Mouse (Mus musculus): ENCODE measurements around the gene Cdc5l. TPM values are rescaled to one million over a fixed set of nuclear protein-coding genes. Genes with fewer than 3 reads are reported as not detected.

Cdc5l gene
- total RNA-seq, 2 experiments from 2014 or later = 38.0 to 38.2 TPM

DNA sequence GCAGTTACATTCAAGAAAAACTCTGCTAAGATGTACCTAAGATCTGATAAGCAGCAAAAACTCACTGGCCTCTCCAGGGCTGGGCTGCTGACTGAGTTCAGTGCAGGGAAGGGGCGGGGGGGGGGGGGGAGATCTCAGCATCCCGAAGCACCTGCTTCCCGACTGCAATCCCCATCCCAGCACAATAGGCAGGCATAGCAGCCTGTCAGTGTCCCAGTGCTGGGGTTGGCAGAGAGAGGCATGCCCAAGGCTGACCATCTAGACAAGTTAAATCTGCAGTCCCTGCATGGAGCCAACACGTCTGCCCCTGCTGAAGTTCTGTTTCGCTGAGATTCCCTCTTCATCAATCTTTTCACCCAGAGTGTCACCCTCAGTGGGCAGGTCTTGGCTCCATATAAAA, 63.0 kb downstream of the Cdc5l start:
- no peak for DNase-seq

DNA sequence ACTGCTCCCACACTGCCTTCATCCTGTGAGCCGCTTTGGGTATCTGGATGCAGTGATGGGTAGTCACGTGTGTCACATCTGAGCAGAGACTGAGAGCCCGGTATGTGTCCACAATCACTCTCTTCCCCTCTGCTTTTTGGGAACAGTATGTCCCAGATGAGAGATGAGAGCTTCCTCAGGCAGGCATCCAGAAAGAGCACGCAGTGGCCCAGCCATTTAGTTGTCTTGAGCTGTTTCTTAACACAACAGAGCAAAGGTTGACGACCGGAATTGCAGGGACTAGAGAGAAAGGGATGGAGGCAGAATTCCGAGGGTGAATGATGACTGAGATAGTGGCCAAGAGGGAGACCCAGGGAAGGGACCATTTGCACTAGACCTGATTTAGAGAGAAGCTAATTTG, 68.7 kb downstream of the Cdc5l start:
- DNase-seq = no peak

DNA sequence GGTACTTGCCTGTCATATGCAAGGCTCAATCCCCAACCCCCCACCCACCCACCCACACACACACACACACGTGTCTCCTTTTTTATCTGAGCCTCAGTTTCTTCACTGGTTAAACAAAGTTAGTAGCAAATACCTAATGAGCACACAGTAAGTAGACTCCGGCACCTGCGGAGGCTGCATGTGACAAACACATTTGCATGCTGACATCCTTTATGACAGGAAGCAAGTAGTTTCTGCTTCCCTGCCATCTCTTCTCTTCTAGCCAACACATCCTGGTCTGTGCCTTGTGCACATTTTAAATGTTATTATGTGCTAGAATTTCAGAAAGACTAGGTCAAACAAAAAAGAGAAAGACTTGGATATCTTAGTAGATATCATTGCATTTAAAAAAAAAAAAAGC, 72.6 kb downstream of the Cdc5l start:
- no peak for DNase-seq

DNA sequence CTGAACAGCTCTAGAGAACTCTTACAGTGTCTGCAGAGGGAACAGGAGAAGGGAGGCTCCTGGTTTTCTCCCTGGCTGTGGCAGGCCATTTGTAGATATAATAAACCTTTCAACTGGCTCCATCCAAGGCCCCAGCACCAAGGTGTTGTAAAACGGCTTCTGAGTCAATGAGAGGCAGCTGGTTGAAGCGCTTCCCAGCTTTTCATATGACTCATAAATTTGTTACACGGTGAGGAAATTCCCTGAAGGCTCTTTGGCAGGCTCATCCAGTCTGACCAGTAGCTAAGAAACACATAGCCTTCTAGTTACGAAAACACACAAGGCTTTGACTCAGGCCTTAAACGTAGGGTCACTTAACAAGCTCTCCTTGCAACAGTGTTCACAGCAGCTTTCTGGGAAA, 74.1 kb downstream of the Cdc5l start:
- peak; percentile 44 to 78 for DNase-seq

DNA sequence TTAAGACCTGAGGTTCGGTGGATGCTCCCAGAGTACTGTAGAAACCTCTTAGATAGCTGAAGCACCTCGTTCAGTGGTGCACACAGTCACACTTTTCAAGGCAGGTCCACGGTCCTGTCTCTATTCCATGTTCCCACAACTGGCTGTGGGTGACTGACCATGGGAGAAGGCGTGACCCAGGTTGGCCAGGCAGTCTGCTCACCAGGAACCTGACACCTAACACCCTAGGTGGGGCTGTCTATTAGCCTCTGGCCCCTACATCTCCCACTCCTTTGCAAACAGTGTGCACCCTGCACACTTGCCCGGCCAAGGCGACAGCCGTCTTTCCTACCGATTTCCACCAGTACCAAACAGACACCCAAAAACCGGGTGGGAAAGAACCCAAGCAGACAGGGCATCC, 77.1 kb downstream of the Cdc5l start:
- no peak for DNase-seq

DNA sequence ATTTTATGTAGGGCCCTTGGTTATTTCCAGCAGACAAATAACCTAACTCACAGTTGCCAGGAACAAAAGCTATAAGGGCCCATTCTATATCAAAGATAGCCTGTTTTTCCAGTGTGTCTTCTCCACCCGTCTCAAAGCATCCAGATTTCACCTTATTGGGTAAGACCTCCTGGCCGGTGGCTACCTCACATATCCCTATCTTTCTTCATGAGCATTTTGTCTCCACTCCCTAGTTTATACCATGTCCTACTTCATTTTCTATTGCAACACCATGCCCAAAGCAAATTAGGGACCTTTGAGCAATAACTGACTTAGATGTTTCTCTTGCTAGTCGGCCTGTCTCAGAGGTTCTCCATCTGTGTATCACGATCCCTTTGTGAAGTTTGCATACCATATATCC, 85.6 kb downstream of the Cdc5l start:
- no peak for DNase-seq

Other genes with a start within 250 kb of the Cdc5l start
- gene Spats1, start 41.7 kb upstream of the Cdc5l start, total RNA-seq (2021) = under 1 TPM in 1 of 2 experiments, not detected in 1; 0.33 TPM
- 10 to 100 TPM; 17.7 to 19.7 TPM for gene Aars2, start 73.1 kb upstream of the Cdc5l start, total RNA-seq (2021)
- not detected for gene Tcte1, start 89.7 kb upstream of the Cdc5l start, total RNA-seq (2021)
- gene Tmem151b, start 115.9 kb upstream of the Cdc5l start, total RNA-seq (2021) = under 1 TPM in 1 of 2 experiments, not detected in 1; 0.05 TPM
- gene Nfkbie, start 122.0 kb upstream of the Cdc5l start, total RNA-seq (2021) = 1 to 10 TPM; 1.2 to 3.1 TPM
- gene Slc35b2, start 130.1 kb upstream of the Cdc5l start, total RNA-seq (2021) = 10 to 100 TPM; 23.4 to 26.0 TPM
- gene Hsp90ab1, start 139.5 kb upstream of the Cdc5l start, total RNA-seq (2021) = 1,000 to 10,000 TPM; 1,354 to 1,581 TPM
- gene Slc29a1, start 165.9 kb upstream of the Cdc5l start, total RNA-seq (2021) = 10 to 100 TPM; 65.0 to 67.4 TPM
- not detected for gene Mymx, start 168.4 kb upstream of the Cdc5l start, total RNA-seq (2021)
- under 1 TPM; 0.17 to 0.57 TPM for gene Capn11, start 225.6 kb upstream of the Cdc5l start, total RNA-seq (2021)

All from heart, adult 18-20 months (tissue).